Mouse (Mus musculus): Measurements from ENCODE around the gene Thbs4.

Thbs4 gene

DNA sequence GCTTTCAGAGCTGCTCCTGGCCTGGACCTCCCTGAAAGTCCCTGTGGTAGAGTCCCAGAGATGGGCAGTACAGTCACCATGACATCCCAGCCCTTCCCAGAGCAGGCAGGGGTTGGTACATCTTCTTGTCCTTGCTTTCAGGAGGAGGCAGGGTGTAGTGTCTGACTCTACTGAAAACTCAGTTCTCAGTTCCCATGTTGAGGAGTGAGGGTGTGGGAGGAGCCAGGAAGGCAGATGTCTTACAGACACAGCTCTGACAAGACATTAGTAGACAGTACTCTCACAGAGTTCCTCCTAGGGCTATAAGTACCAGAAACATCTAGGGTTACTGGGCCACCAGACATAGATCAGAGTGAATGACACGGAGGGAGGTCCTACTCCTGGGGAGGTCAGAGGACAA is 32.3 kb downstream of the Thbs4 start:
- DNase-seq (ENCODE audit: low read depth in 2 of 2, low spot score in 2 of 2): no peak

DNA sequence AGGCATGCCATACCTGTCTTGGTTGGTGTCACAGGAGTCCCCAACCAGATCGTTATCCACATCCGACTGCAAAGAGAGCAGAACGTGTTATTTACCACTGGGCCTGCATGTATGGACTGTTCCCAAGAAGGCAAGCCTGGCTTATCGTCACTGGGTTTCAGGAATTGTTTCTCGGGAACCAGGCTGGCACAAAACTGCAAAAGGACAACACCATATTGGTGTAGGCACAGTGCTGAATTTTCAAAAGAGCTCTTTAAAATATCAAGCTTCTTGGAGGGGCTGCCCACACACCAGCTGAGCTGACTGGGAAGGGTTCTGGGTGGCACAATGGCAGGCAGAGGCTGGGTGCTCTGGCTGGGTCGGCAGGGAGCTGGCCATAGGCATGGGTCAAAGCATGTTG is 34.1 kb downstream of the Thbs4 start:
- DNase-seq (ENCODE audit: low read depth in 2 of 2, low spot score in 2 of 2): no peak

DNA sequence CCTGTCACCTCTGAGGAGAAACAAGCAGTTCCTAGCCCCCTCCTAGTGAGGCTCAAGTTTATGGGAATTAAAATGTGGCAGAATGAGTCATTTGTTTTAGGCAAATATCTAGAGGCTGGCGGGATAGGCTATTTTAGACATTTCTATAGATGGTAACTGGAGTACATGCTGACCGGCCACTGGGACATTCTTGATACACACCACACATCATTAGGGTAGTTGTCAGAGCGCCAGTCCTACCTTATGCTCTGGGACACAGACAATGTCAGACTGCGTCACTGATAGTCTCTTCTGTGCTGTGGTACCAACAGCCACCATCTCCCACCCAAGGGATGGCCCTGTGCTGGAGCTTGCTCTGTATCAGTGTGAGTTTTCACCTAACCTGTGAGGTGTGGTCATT is 35.5 kb downstream of the Thbs4 start:
- DNase-seq (ENCODE audit: low read depth in 2 of 2, low spot score in 2 of 2): no peak

DNA sequence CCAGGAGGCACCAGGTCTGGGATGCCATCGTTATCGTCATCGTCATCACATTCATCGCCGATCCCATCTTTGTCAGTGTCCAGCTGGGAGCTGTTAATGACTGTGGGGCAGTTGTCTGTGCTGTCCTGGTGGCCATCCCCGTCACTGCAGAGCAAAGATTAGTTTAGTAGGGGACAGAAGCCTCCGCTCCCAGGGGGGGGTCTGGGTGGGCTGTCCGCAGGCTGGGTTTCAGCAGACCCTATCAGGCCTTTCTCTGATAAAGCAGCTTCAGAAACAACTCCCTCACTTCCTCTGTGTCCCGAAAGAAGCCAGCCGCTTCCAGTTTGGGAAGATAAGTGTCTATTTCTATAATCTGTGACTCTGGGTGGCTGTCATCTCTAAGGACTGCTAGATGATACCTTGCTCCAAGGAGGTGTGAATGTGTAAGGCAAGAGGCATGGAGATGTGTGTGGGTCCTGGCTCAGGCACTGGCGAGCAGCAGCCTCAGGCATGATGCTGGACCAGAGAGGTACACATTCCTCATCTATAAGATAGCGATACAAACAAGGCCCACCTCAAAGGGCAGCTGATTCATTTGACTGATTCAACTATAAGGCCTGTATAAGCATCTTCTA is 36.5 kb downstream of the Thbs4 start:
- DNase-seq (ENCODE audit: low read depth in 2 of 2, low spot score in 2 of 2): no peak

DNA sequence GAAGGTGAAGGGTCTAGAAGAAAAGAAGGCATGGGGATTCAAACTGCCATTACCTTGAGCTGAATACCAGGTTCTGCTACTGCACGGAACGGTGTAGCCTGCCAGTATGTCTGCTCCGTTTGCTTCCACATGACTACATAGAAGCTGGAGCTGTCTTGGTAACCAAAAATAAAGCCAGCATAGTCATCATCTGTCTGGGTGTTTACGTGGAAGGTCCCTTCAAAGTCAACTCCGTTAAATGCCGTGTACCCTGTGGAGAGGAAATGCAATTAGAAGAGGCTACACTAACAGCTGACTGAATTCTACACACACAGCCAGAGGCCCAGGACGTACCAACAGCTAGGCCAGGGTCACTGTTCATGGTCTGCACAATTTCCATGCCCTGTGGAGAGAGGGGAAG is 39.6 kb downstream of the Thbs4 start:
- DNase-seq (ENCODE audit: low read depth in 2 of 2, low spot score in 2 of 2): no peak

DNA sequence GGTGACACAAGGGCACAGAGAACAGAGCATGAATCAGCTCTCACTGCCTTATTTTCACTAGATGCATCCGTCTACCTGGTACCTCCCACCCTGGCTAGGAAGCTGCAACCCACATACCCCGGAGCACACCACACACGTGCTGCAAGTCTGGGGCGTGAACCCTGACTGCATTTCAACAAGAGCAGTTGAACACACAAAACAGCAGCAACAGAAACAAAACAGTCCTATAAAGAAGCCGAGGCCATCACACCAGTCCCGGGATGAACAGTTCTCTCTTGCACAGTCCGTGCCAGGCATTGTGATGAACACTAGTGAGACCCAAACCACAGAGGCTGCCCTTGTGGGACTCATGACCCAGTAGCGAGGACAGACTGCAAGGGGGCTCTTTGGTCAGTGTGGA is 40.9 kb downstream of the Thbs4 start:
- no peak for DNase-seq (ENCODE audit: low read depth in 2 of 2, low spot score in 2 of 2)

DNA sequence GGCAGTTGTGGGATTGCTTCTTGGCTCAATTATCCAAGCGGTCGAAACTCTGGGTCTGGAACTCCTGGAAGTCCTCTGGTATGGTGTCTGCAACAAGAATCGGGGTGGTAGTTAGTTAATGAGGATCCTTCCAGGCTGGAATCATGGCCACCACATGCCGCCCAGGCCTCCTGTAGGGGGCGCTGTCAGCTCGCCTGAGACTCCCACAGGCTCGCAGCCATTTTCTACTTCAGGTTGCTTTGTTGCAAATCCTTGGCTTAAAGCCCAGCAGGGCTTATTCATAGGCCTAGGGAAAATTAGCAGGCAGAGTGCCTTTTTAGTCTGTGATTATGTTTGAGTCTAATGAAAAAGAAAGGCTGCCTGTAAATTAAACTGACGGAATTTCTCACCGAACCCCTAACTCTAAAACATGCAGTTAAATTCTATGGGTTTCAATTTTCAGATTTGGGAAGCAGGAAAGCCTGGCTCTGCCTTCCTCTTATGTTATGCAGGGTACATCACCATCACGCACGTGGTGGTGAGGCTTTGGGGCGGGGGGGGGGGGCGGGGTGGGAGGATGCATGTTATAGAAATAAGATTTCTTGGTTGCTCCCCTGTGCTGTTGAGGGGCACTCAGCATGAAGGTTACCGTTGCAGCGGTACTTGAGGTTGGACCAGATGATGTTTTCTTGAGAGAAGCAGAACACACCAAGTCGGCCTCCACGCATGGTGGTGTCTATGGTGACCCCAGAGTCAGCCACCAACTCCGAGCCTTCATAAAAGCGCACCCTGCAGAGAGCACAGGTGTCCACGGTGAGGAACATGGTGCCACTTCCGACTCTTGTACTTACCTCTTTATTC is 42.7 kb downstream of the Thbs4 start:
- no peak for DNase-seq (ENCODE audit: low read depth in 2 of 2, low spot score in 2 of 2)

DNA sequence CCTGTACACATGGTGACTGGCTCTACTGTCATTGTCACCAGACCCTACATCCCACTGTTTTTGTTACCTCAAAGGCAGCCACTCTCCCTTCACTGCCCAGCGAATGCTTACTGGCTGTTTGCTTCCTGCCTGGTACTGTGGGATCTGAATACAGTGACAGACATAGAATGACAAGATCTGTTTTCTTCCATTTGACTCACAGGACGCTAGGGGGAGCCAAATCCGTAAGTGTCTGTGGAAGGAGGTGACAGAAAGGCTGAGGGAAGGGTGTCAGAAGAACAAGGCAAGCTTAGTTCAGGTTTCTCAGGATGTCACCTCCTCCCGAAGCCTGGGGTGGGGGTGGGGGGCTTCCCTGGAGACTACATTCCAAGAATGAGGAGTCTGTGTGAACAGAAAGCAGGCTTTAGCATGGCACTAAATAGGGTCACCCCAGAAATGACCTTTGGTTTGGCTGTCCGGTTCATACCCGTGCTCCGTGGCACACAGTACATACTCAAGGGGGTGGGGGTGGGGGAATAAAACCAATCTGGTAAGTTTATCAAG is 43.6 kb downstream of the Thbs4 start:
- peak; percentile 11 to 38 for DNase-seq (ENCODE audit: low read depth in 2 of 2, low spot score in 2 of 2)

DNA sequence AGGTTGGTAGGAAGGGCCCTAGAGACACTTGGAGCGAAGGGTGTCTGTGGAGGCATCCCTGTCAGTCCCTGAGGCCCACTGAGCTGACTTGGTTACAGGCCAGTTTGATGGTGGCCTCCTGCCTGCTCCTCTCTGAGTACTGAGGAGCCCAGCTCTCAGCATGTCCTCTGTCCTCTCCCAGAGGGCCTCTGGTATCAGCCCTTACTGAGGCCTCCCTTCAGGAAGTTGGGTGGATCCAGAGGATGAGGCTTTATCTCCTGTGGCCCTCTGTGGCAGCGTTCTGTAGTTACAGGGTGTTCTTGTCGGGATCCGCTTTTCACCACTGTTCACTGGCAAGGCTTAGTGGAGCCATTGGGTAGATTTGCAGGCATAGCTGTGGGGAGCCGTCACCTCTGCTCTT is 51.3 kb downstream of the Thbs4 start:
- no peak for DNase-seq (ENCODE audit: low read depth in 2 of 2, low spot score in 2 of 2)

DNA sequence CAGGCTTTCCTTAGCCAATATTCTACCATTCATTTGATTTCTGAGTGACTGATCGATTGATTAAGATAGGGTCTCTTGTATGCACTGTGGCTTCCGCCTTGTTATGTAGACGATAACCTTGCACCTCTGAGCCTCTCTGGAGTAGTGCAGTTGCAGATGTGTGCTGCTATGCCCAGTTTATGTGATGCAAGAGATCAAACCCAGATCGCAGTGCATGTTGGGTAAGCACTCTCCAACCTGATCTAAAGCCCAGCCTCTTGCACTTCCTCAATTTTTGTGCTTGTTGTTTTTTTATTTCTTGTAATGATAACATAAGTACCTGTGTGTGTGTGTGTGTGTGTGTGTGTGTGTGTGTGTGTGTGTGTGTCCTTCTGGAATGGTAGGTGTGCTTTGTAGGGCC is 51.7 kb downstream of the Thbs4 start:
- DNase-seq (ENCODE audit: low read depth in 2 of 2, low spot score in 2 of 2): no peak

DNA sequence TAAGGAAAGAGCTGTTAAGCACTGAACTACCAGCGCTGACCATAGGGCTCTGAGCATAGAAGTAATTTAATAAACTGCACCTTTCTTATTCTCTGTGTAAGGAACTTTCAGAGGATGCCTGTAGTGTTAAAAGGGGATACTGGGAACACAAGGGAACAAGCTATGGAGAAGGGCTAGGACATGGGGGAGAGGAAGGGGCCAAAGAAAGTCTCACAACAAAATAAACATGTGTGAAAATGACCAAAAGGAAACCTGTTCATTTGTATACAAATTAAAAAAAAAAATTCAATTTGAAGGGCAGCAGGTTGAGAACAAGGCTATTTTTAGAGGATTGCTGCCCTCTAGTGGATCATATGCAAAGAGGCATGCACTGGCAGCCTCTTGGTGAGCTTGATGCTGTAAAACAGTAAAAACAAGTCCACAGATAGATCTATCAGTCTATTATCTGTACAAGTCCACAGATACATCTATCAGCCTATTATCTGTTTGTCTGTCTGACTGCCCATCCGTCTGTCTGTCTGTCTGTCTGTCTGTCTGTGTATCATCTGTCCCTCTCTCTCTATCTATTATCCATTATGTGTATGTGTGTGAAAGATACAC is 53.8 kb downstream of the Thbs4 start:
- peak in 1 of 2 experiments; percentile 23 for DNase-seq (ENCODE audit: low read depth in 2 of 2, low spot score in 2 of 2)

DNA sequence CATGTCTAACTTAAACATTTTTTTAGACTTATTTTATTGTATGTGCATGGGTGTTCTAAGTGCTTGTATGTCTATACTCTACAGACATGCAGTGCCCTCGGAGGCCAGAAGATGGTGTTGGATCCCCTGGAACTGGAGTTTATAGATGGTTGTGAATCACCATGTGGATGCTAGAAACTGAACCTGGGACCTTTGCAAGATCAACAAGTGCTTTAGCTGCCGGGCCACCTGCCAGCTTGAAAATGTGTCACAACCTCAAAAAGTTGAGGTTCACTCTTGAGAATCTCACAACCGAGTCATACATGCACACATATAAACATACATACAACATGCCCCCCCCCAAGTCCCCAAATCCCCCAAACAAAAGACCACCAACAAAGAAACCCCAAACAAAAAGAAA is 54.8 kb downstream of the Thbs4 start:
- no peak for DNase-seq (ENCODE audit: low read depth in 2 of 2, low spot score in 2 of 2)

DNA sequence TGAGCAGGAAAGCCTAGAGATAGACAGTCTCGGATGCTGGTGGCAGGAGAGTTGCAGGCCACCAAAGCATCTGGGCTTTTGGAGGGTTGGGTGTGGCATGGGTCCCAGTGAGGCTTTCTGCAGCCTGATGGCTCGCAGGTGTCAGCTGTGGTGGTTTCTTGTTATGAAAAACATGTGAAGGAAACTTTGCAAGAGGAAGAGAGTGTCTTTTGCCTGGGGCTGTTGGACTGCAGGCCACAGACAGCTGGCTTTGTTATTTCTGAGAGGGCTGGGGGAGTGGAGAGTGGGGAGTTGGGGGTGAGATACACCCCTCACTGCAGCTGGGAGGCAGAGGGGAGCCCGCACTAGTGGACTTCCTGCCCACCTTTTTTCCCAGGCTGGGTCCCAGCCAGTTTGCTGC is 55.8 kb downstream of the Thbs4 start:
- no peak for DNase-seq (ENCODE audit: low read depth in 2 of 2, low spot score in 2 of 2)

DNA sequence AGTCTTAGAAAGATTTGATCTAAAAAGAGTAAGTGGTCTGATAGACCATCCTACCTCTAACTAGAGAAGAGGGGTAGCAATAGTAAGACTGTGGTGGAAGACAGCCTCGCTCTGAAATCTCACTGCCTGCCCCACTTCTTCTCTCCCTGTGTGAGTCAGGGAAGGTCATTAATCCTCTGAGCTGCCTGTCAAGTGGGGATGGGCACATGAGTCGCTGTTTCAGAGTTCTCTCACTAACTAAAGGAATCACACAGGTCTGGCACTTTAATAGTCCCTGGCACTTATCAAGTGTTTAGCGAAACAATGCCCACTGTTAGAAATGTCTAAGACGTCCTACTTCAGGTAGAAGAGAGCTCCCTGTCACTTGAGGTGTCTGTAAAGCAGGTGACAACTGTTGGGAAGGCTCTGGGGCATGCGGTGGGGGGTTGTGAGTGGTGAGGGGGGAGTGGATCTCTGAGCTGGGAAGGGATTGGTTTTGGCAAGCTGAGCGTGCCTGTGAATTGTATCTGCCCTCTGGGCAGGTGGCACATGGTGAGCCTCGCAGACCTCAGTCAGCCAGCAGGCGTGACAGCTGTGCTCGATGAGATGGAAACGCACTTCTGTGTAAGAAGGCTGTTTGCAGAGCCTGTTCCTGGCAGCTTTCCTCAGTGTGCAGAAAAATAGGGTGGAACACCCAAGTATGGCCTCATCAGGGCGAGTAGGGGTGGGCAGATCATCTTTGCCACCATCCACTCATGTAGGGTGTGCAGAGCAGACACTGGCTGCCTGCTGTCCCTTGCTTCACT is 57.9 kb downstream of the Thbs4 start:
- DNase-seq (ENCODE audit: low read depth in 2 of 2, low spot score in 2 of 2): no peak

DNA sequence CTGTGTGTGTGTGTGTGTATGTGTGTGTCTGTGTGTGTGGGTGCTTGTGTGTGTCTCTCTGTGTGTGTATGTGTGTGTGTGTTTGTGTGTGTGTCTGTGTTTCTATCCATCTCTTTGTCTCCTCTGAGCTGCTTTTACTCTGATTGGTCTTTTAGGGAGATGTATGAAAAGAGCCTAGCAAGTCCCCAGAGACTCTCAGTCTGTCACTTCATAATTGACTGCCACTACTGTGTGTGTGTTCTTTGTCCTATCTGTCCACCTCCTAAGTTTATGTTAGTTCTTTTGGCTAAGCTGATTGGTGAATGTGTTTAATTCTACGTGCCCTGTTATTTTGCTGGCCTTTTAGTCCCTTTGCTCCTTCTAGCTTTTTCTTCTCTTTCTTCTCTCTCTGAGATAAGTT is 58.9 kb downstream of the Thbs4 start:
- DNase-seq (ENCODE audit: low read depth in 2 of 2, low spot score in 2 of 2): no peak

DNA sequence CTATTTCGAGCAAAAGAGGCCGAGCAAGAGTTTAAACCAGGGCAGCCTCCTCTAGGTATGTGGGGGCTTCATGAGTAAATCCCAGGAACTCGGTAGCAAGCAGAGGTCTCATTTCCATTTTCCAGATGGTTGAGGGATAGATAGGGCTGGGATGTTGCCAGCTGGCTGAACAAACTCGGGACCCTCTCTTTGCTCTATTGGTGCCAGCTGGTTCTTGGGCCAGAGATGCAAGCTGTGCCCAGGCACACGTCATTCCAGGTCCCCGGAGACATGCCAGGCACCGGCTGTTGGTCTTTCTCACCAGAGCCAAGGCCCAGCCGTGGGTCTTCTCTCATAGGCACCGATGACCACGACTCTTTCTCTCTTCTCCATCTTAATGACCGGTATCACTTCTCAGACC is 60.9 kb downstream of the Thbs4 start:
- DNase-seq (ENCODE audit: low read depth in 2 of 2, low spot score in 2 of 2): no peak

DNA sequence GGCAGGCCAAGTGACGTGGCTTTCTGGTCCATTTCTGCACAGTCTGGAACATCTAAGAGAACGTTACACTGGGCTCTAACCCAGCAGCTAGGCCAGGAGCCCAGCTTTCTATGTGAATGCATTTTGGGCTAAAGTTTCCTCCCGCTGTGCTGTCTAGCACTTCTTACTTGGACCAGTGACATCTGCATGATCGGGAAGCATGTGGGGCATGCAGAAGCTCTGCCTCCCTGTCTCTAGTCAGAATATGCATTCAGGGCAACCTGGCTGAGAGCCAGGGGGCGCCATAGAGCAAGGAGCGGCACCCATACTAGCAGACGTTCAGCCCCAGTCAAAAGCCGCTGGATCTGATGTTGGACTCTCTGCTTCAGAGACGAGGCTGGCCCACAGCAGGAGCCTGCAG is 61.4 kb downstream of the Thbs4 start:
- DNase-seq (ENCODE audit: low read depth in 2 of 2, low spot score in 2 of 2): peak; percentile 11 to 51

DNA sequence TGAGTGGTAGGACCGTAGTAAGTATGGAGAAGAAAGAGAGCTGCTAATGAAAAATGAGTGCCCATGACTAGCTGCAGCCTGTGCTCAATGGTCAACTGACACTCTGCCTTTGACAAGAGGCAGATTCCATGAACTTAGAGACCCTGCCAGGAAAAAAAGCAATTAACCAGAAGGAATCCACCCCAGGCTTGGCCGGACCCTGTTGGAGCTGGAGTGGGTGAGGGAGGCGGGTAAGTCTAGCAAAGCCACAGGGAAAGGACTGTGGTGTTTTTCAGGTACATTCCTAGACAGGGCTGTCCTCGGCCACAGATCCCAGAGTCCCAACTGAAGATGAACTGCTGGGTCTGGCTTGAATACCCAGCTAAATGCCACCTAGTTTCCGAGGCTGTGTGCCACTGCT is 61.8 kb downstream of the Thbs4 start:
- no peak for DNase-seq (ENCODE audit: low read depth in 2 of 2, low spot score in 2 of 2)

DNA sequence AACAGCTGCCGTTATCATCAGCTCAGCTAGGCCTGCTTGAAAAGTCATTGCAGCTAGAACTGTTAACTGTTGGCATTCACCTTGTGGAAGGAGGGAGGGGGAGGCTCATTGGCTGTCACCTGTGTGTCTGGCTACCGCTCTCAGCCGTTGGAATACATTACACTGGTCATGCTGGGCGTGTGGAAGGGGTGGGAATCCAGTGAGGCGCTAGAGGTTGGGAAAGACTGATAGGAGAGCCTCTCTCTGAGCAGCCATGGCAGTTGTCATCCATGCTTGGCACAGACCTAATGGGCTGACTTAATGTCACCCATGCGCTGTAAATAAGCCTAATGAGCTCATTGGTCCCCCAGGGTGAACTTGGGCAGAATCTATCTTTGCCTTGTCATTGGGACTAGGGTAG is 62.8 kb downstream of the Thbs4 start:
- no peak for DNase-seq (ENCODE audit: low read depth in 2 of 2, low spot score in 2 of 2)

DNA sequence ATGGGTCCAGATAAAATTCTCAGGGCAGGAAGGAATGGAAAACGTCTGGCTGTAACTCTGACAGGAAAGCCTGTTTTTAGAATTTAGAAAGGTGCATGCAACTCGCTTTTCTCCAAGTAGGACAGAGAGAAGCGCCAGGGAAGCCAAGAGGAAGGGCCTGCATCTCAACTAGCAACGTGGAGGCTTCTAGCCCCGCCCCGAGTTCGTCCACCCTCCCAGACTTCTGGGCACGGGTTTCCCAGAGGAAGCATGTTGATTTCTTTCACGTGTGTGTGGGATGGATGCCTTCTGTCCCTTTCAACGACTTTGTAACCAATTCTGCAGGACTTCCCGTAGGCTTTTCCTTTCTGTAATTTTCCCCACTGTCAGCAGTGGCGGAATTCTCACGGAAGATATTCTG is 64.8 kb downstream of the Thbs4 start:
- DNase-seq (ENCODE audit: low read depth in 2 of 2, low spot score in 2 of 2): no peak

DNA sequence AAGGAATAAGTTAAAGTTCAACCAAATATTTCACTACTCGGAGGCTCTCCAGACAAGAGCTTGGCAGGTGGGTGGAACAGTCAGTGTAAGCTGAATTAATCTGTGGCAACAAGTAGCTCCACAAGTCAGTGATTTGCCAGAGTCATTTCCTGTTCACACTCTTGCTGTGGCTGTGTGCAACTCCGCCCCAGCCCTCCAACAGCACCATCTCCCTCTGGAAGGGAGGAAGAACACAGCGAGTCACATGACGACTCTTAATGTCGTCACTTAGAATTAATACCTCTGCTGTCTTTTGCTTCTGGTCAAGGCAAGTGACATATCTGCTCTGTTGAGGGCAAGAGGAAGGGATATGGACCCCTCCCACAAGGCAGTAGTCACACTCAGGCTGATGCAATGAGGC is 72.2 kb downstream of the Thbs4 start:
- no peak for DNase-seq (ENCODE audit: low read depth in 2 of 2, low spot score in 2 of 2)

DNA sequence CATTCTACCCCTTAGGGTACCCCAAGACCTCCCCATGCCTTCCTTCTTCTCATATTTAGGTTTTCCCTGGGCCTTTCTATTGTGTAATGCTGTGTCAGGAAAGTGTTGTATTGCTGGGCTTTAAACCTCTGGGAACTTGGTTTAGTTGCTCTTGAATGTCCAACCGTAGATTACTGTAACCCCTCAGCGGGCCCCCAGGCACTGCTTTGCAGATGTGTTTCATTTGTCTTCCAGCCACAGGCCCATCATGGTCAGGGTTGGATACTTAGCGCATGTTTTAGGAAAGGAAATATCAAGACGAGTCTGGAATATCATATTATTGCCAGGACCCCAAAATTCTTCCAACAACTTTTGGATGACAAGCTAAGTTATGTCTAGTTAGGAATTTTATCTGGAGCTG is 73.6 kb downstream of the Thbs4 start:
- DNase-seq (ENCODE audit: low read depth in 2 of 2, low spot score in 2 of 2): no peak

Data from CD8-positive naive resting alpha-beta T cell, adult 2 months (primary cell).